Mouse (Mus musculus): ENCODE data around the gene Zfp280b.
"Not testable (repeated sequence)": the region's sequence is repeated elsewhere in the genome, so short reads cannot be mapped to it uniquely, and the experiment has no call there.

The Zfp280b gene

GRCm38 (mm10) chr10:76029276-76029675 lies 3.2 kb upstream of the Zfp280b start:
- no peak for DNase-seq (ENCODE audit: extremely low spot score, low read depth, low spot score)

GRCm38 (mm10) chr10:76030496-76030895 lies 2.0 kb upstream of the Zfp280b start:
- no peak for DNase-seq (ENCODE audit: extremely low spot score, low read depth, low spot score)

GRCm38 (mm10) chr10:76031511-76032401 lies 694 bp upstream of the Zfp280b start:
- no peak for DNase-seq (ENCODE audit: extremely low spot score, low read depth, low spot score)

GRCm38 (mm10) chr10:76033119-76033455 lies 637 bp downstream of the Zfp280b start:
- DNase-seq (ENCODE audit: extremely low spot score, low read depth, low spot score): no peak

GRCm38 (mm10) chr10:76034001-76034600 lies 1.7 kb downstream of the Zfp280b start:
- no peak for DNase-seq (ENCODE audit: extremely low spot score, low read depth, low spot score)

GRCm38 (mm10) chr10:76035277-76035676 lies 2.8 kb downstream of the Zfp280b start:
- DNase-seq (ENCODE audit: extremely low spot score, low read depth, low spot score): no peak

- no peak for DNase-seq (ENCODE audit: extremely low spot score, low read depth, low spot score)
Measured at GRCm38 (mm10) chr10:76036962-76037361, 4.5 kb downstream of the Zfp280b start.

- DNase-seq (ENCODE audit: extremely low spot score, low read depth, low spot score): no peak
Measured at GRCm38 (mm10) chr10:76045343-76045742, 12.9 kb downstream of the Zfp280b start.

GRCm38 (mm10) chr10:76046754-76047153 lies 14.3 kb downstream of the Zfp280b start:
- DNase-seq (ENCODE audit: extremely low spot score, low read depth, low spot score): no peak

- DNase-seq (ENCODE audit: extremely low spot score, low read depth, low spot score): no peak
Measured at GRCm38 (mm10) chr10:76047182-76047869, 14.9 kb downstream of the Zfp280b start.

- no peak for DNase-seq (ENCODE audit: extremely low spot score, low read depth, low spot score)
Measured at GRCm38 (mm10) chr10:76048967-76049366, 16.5 kb downstream of the Zfp280b start.

- no peak for DNase-seq (ENCODE audit: extremely low spot score, low read depth, low spot score)
Measured at GRCm38 (mm10) chr10:76051860-76052259, 19.4 kb downstream of the Zfp280b start.

- DNase-seq (ENCODE audit: extremely low spot score, low read depth, low spot score): no peak
Measured at GRCm38 (mm10) chr10:76062439-76062838, 30.0 kb downstream of the Zfp280b start.

GRCm38 (mm10) chr10:76067674-76068613 lies 35.5 kb downstream of the Zfp280b start:
- DNase-seq (ENCODE audit: extremely low spot score, low read depth, low spot score): peak; percentile 14

- not testable (repeated sequence) for DNase-seq (ENCODE audit: extremely low spot score, low read depth, low spot score)
Measured at GRCm38 (mm10) chr10:76072080-76072479, 39.6 kb downstream of the Zfp280b start.

GRCm38 (mm10) chr10:76077008-76077407 lies 44.6 kb downstream of the Zfp280b start:
- not testable (repeated sequence) for DNase-seq (ENCODE audit: extremely low spot score, low read depth, low spot score)

Measured in hindlimb bud, embryonic 11.5 days (tissue).